Mouse (Mus musculus) left cerebral cortex, postnatal 10 days (tissue): ENCODE data around the gene Ifit1. TPM values are rescaled to one million over a fixed set of nuclear protein-coding genes. Genes with fewer than 3 reads are reported as not detected.
"Not testable (repeated sequence)": the region's sequence is repeated elsewhere in the genome, so short reads cannot be mapped to it uniquely, and the experiment has no call there.

Experiments
- DNase-seq, 2 experiments: peaks; one replicate each; pipeline ENCODE4 v3.0.0; 2021 to 2022; ENCODE audit warnings: low spot score in 2 of 2, mixed read lengths in 1 of 2; ENCODE audit errors: extremely low spot score in 1 of 2
- intact Hi-C: fragments of 180-260 bp; cut with DNase I; formaldehyde crosslinking; loops from one replicate; pipeline ENCODE4 v1.15.1; 2025
- total RNA-seq, 2 experiments: library from RNA; stranded (reverse); gene quantifications; 2 replicates each; pipeline ENCODE4 v1.2.3; 2021

Gene Ifit1
- total RNA-seq: under 1 TPM in 1 of 2 experiments, not detected in 1; 0.13 TPM

DNA sequence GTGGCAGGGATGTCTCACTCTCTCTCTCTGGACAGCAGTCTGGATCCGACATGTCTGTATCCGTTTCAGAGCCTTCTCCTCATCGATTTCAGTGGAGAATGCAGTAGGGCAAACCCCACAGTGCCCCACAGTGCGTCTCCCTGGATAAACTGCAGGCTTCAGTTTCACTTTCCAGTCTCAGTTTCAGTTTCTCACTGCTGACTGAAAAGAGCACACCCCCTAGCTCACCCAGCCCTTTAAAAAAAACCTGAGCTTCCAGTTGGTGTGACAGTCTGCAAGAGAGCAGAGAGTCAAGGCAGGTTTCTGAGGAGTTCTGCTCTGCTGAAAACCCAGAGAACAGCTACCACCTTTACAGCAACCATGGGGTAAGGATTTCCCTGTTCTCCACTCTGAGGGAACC is at the start of gene Ifit1, which contains the start of gene Ifit1bl2:
Ifit1 (plus strand) TSS at position 249 of the 400 bp plus-strand sequence.
Ifit1bl2 (minus strand) TSS at position 121 of the 400 bp plus-strand sequence.
- no peak for DNase-seq
- intact Hi-C loops: no loop called here

- no peak for DNase-seq
- intact Hi-C loops: no loop called here
These were observed 47.2 kb upstream of the Ifit1 start for GRCm38 (mm10) chr19:34593456-34593855.

DNA sequence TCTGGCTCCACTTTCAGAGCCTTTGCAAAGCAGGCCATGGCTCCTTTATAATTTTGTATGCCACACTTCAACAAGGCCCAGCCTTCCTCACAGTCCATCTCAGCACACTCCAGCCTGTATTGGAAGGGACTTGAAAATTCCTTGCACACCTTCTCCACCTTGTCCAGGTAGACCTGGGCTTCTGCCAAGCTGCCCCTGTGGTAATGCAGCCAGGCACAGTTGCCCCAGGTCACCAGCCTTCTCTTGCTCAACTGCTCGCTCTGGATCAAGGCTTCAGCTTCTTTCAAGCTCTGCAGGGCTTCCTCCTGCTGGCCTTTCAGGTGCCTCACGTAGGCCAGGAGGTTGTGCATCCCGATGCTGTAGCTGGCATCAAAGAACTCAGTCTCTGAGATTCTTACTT is 46.1 kb upstream of the Ifit1 start:
- DNase-seq, intact Hi-C loops: not testable (repeated sequence)

DNA sequence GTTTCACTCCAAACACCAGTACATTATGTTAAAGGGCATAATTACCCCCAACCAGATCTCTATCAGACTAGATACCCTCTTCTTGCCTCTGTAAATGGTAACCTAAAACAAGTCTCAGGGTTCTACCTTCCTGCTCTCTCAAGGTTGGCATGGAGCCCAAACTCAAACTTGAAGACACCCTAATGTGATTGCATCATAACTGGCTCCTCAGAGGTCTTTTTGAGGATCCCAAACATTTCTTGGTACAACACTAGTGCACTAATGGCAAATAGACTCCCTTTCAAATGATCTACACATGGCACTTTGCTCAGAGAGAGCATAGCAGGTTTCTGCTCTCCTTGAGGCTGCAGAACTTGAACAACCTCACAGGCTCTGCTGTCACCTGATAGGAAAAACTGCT is 43.9 kb upstream of the Ifit1 start:
- intact Hi-C loops: no loop called here
- no peak for DNase-seq

GRCm38 (mm10) chr19:34598341-34598740 is 42.3 kb upstream of the Ifit1 start:
- peak; percentile 22 to 69 for DNase-seq
- intact Hi-C loops: no loop called here

DNA sequence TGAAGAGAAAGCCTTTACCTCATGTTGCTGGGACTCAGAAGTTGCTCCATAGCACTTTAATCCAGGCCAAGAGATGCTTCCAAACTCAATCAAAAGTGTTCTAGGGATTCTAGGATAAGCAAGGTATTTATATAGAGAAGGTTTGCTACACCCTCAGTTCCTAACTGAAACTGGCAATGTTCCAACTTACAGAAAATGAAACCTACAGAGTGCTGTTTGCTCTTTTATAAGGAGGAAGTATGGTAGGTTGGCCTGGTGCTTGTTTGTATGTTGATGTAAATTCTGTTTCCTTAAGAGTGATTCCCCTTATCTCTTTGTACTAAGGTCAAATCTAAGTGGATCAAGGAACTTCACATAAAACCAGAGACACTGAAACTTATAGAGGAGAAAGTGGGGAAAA is 41.4 kb upstream of the Ifit1 start:
- intact Hi-C loops, DNase-seq: not testable (repeated sequence)

- intact Hi-C loops, DNase-seq: not testable (repeated sequence)
These were observed 38.8 kb upstream of the Ifit1 start, which contains the start of gene Ifit1bl1 for GRCm38 (mm10) chr19:34601888-34602287. Gene Ifit1bl1 (minus strand): TSS chr19:34601956.

- no peak for DNase-seq
- intact Hi-C loops: no loop called here
These were observed 35.2 kb upstream of the Ifit1 start for GRCm38 (mm10) chr19:34605472-34605871.

GRCm38 (mm10) chr19:34607237-34608051 is 33.2 kb upstream of the Ifit1 start, which contains the start of gene Ifit3b:
Gene Ifit3b (plus strand): TSS chr19:34607970.
- intact Hi-C loops: not testable (repeated sequence)
- DNase-seq: peak in 1 of 2 experiments; percentile 26

DNA sequence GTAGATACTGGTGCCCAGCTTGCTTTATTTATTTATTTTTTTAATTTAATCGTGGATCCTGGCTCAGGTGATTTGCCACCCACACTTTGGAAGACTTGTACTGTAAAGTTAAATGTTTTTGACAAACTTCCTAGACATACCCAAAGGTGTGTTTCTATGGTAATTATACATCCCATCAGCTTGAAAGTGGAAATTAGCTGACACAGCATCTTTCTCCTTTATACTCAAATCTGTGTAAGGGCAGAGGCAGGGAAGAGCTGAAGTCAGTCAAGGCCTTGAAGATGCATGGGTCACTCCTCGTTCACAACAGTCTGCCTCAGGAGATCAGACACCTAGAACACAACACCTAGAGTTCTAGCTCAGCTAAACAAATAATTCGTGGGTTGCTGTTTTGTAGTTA is 30.6 kb upstream of the Ifit1 start:
- intact Hi-C loops, DNase-seq: not testable (repeated sequence)

- intact Hi-C loops, DNase-seq: not testable (repeated sequence)
These were observed 28.2 kb upstream of the Ifit1 start for GRCm38 (mm10) chr19:34612243-34613001.

GRCm38 (mm10) chr19:34620871-34621270 is 19.8 kb upstream of the Ifit1 start:
- intact Hi-C loops: loop anchor here (5.0 kb wide), 1 partner anchor 34 kb away; no protein-coding TSS in a partner anchor
- no peak for DNase-seq

GRCm38 (mm10) chr19:34623781-34624180 is 16.9 kb upstream of the Ifit1 start:
- DNase-seq: no peak
- intact Hi-C loops: loop anchor here (5.0 kb wide), 1 partner anchor 36 kb away; no protein-coding TSS in a partner anchor

DNA sequence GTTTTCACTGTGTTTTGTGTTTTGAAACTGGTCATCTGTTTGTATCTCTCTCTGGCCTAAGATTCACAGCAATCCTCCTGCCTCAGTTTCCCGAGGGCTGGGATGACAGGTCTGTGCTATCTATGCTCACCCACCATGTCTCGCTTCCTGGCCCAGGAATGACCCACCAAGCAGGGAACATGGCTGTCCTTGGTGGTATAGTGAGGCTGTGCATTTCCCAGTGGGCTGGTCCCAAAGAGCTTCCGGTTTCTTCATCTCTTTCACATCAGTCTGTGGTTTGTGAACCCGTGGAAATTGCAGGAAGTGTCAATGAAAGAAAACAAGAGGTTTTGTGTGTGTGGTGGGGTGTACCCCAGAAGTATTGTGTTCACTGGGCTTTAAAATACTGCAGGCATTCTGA is 16.0 kb upstream of the Ifit1 start:
- intact Hi-C loops: loop anchor here (5.0 kb wide), 1 partner anchor 37 kb away; no protein-coding TSS in a partner anchor
- no peak for DNase-seq

DNA sequence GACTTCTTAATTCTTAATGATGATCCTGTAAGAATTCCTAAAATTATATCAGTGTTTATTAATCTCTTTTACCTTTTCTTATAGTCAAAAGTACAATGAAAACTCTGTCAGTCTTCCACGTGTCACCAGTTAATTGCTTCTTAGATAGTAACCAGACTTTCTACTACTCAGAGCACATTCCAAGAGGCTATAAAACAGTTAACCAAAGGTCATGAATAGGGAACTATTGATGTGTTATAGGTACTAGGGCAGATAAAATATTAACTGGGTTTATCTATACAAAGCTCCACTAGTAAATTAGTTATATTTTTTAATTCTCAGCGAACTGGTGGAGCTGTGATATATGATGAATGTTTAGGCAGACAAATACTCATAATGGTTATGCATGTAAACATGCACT is 13.2 kb upstream of the Ifit1 start:
- DNase-seq: no peak
- intact Hi-C loops: no loop called here

GRCm38 (mm10) chr19:34631487-34631886 is 9.2 kb upstream of the Ifit1 start:
- intact Hi-C loops: no loop called here
- no peak for DNase-seq

- intact Hi-C loops: no loop called here
- DNase-seq: no peak
These were observed 7.2 kb upstream of the Ifit1 start for GRCm38 (mm10) chr19:34633484-34633883.

GRCm38 (mm10) chr19:34636933-34637557 is 3.6 kb upstream of the Ifit1 start:
- intact Hi-C loops: loop anchor here (5.0 kb wide), 1 partner anchor 90 kb away; no protein-coding TSS in a partner anchor
- DNase-seq: peak; percentile 23 to 39

GRCm38 (mm10) chr19:34642616-34643015 is 1.9 kb downstream of the Ifit1 start:
- intact Hi-C loops: no loop called here

More at GRCm38 (mm10) chr19:34642616-34643015, 1.9 kb downstream of the Ifit1 start:
- DNase-seq: no peak
